Mouse (Mus musculus): ENCODE data around the gene Sdk1.

- TF ChIP-seq POLR2A (IDR thresholded peaks at IDR 0.05; ENCODE audit: low read depth, low read length), result no peak
- no peak for TF ChIP-seq CTCF (IDR thresholded peaks at IDR 0.05; ENCODE audit: extremely low read depth, insufficient read length, insufficient replicate concordance, low read depth, low read length)
Observed at GRCm38 (mm10) chr5:142127779-142128178, 886.5 kb downstream of the Sdk1 start.

Measured in small intestine, adult 2 months (tissue).